ENCODE assay signal across 10 mouse cellular contexts in genomic region chr16:13350729-13351128, GRCm38 (mm10).
"Had no signal": no experiment of that assay in that cellular context is flagged by ENCODE, and none has a peak within 500 bp of the region (broad histone marks: within the 10 kb centered on the region; RNA-seq: fewer than 3 reads in every experiment).

No protein-coding gene starts in this region.

- H3K27ac ChIP-seq: limb, embryonic 13.5 days; liver, embryonic 14.5 days; midbrain, embryonic 10.5 days; neural tube, embryonic 15.5 days; stomach, postnatal 0 days had no signal

- H3K9me3 ChIP-seq: limb, embryonic 13.5 days; midbrain, embryonic 10.5 days; neural tube, embryonic 15.5 days had no signal

- DNase-seq: layer of hippocampus, postnatal 36 days; midbrain, embryonic 14.5 days; right cerebral cortex, adult 18-20 months; right cerebral cortex, postnatal 25 days had no signal

- H3K36me3 ChIP-seq: midbrain, embryonic 10.5 days; neural tube, embryonic 15.5 days had no signal

- H3K27me3 ChIP-seq: limb, embryonic 13.5 days; neural tube, embryonic 15.5 days had no signal

- H3K4me2 ChIP-seq: limb, embryonic 13.5 days; neural tube, embryonic 15.5 days had no signal

- H3K9ac ChIP-seq: limb, embryonic 13.5 days; liver, embryonic 14.5 days; neural tube, embryonic 15.5 days had no signal

- H3K4me3 ChIP-seq: limb, embryonic 13.5 days; midbrain, embryonic 10.5 days; myocyte; neural tube, embryonic 15.5 days had no signal
